Mouse (Mus musculus): ENCODE measurements around the gene Cast. TPM values are rescaled to one million over a fixed set of nuclear protein-coding genes. Genes with fewer than 3 reads are reported as not detected.
A peak's percentile ranks its signal among the peaks of the same experiment; 100 is the strongest.

The Cast gene
- total RNA-seq (2021) = 1 to 10 TPM; 6.1 to 7.8 TPM
- long read RNA-seq, partial matches to known transcripts = 1 of 5 reads
- long read RNA-seq, other reads (novel, unspliced or antisense) = 4 of 5 reads

DNA sequence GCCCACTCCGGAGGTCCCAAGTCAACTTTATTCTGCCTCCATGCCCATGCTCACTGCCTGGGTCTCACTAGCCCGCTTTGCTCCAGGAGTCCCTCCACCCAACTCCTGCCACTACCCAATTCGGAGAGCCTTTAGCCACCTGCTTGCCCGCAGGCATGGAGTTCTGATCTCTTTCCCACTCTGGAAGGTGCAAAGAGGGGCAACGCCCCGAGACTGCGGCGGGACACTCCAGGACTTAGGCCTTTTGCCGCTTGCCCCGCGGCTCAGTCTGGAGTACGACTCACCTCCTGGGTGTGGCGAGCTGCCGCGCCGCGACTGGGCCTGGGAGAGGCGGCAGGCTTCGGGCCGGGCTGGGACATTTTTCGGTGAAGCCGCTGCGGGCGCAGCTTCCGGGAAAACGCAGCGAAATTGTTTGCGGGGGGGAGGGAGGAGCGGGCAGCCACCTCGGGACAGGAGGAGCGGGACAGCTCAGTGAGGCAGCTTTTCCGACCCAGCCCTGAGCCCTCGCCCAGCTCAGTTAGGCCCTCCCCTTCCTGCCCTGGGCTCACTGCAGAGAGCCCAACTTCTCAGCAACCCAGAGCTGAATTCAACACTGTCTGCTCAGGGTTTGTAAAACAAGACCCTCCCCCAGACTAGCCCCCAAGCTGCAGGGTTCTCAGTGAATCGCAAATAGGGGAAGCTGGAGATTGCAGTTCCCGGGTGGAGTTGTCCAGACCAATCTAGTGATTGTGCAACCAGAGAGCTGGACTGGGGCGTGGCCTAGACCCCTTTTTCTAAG lies at the start of gene Cast:
Gene Cast (minus strand): TSS at position 659 of the 778 bp plus-strand sequence.
- DNase-seq (ENCODE audit: low spot score in 2 of 2) = peak; percentile 10 to 16

DNA sequence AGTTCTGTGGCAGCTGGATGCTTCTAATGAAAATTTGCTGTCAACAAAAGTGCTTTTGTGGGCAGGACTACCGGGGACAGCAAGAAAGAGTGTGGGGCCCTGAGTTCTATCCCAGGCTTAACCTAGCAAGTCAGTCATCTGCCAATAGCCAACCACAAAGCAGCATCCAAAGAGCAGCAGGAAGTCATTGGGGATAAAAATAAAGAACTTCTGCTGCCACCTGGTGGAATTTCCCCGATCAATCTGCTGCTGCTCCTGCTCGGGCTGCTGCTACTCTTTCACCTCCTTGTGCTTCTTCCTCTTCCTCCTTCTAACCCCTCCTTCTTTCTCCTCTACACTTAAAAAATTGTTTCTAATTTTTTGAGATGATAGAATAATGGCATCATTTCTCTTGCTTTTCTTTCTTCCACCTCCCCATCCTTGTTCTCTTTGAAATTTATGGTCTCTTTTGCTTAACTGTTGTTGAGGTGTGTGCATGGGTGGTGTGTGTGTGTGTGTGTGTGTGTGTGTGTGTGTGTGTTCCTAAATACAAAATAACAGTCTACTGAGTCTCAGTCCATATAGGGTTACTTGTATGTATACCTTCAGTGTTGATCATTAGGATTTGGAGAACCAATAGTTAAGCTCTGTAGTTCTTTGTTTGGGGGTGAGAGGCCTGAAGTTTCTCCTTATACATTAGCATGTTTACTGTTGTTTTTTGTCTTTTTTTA lies 45.9 kb upstream of the Cast start:
- DNase-seq (ENCODE audit: low spot score in 2 of 2) = peak; percentile 69 to 77

DNA sequence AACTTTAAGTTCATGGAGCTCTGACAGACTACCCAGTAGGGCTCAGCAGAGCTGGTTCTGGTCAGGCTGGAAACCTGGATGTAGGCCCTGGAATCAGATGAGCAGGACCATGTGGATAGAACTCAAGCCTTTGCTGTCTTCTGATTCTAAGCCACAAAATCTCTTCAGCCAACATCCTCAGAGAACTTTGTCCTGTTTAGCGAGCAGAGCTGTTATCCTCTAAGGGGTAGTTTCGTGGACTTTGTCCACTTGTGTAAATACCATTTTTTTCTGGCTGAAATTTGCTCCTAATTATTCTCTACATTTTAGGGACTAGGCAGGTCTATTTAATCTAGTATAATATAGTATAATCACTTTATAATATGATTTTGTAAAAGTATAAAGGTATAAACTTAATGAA lies 42.2 kb upstream of the Cast start:
- DNase-seq (ENCODE audit: low spot score in 2 of 2) = no peak

- no peak for DNase-seq (ENCODE audit: low spot score in 2 of 2)
Measured at GRCm38 (mm10) chr13:74845886-74846285, 37.3 kb upstream of the Cast start.

- DNase-seq (ENCODE audit: low spot score in 2 of 2) = no peak
Measured at GRCm38 (mm10) chr13:74834543-74834942, 25.9 kb upstream of the Cast start.

DNA sequence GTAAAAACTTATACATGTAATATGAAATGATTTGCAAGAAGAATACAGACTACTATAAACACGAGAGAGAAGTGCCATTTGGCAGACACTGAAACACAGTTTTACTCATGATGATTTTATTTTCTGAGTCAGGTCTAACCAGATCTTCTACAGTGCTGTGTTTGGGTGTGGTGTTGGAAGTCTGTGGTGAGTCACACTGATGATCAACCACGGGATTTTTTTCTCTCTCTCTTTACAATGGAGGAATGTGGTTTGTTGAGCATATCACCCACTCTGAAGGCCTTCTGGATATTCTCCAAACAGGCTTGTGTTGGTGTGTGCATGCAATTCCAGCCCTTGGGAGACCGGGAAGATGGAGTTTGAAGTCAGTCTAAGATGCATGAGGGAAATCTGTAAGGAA lies 13.5 kb upstream of the Cast start:
- DNase-seq (ENCODE audit: low spot score in 2 of 2) = no peak

DNA sequence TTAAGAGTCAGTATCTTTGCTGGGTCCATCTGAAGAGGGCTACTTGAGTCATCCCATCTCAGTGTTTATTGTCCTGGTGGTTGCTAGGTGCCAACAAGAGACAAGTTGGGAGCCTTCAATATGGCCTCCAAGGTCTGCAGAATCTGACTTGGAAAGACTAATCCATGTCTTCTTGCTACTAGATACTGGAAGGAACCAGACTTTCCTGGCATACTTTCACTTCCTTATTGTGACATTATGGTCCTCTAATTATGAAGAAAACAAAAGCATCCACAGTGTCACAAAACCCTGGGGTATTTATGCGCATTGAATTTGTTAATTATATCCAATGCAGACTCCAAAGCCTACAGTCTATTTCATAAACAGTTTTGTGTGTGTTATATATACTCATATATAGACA lies 7.1 kb upstream of the Cast start:
- no peak for DNase-seq (ENCODE audit: low spot score in 2 of 2)

GRCm38 (mm10) chr13:74807446-74808151 lies 1.0 kb downstream of the Cast start:
- peak; percentile 2 to 15 for DNase-seq (ENCODE audit: low spot score in 2 of 2)

DNA sequence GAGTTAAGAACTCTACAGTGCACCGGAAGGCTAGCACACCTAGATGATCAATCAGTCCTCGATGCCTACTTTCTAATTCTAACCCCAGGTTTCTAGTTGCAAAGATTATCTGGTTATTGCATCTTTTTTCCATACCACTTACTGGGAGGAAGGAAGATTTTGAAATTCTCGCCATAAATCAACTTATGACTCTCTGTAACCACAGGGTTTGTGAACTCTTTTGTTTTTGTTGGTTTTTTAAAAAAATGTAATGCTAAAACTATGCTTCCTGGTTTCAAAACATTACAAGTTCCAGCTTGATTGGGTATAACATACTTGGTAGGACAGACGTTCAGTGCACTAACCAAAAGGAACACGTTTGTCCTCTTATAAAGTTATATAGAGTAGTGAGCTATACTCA lies 1.7 kb downstream of the Cast start:
- DNase-seq (ENCODE audit: low spot score in 2 of 2) = no peak

DNA sequence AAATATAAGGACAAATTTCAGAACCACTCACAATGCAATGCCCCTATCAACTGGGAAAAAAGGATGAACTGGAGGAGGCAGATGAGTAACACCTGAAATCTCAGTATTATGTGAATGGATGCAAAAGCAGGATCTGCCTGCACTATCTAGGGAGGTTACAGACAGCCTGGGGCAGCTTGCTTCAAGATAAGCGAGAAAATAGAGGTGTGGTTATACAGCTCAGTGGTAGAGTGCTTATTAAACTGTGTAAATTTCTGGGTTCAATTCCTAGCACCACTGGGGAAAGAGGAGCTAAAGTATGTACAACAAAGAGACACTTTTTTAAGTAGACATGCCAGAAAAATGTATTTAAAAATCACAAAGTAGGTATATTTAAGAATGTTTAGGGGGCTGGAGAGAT lies 14.2 kb downstream of the Cast start:
- DNase-seq (ENCODE audit: low spot score in 2 of 2) = no peak

- DNase-seq (ENCODE audit: low spot score in 2 of 2) = no peak
Measured at GRCm38 (mm10) chr13:74787681-74788080, 20.9 kb downstream of the Cast start.

DNA sequence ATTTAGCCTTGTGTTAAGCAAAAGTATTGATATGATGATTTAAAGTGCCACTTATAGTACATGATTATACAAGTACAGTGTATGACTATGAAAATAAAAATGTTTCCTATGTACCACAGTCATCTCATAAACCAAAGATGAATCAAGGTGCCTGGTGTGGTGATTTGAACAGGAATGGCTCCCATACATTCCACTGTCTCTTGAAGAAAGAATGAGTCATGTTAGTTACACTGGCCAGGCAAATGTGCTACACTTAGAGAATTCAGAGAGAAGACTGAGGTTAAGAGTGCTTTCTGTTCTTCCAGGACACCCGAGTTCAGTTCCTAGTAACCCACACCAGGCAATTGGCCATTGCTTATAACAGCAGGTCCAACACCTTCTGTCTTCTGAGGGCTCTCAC lies 36.5 kb downstream of the Cast start:
- no peak for DNase-seq (ENCODE audit: low spot score in 2 of 2)

- DNase-seq (ENCODE audit: low spot score in 2 of 2) = peak; percentile 53 to 59
Measured at GRCm38 (mm10) chr13:74770480-74770879, 38.1 kb downstream of the Cast start.

DNA sequence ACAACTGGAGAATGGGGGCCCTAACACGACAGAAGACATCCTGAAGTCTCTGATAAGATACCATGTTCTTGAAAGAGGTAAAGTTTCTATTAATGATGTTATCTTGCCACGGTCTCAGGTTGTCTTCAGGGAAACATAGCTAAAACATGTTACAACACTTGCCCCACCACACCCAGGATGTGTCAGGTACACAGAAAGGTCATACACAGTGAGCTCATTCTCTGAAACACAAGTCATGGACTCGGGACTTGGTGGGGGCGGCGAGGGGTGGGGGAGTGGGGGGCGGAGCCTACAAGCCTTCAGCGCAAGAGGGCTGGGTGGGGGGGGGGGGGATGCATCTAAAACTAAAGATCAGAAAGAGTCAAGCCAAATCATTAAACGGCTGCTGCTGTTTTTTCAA lies 38.7 kb downstream of the Cast start:
- DNase-seq (ENCODE audit: low spot score in 2 of 2) = no peak

- DNase-seq (ENCODE audit: low spot score in 2 of 2) = no peak
Measured at GRCm38 (mm10) chr13:74767186-74767585, 41.4 kb downstream of the Cast start.

DNA sequence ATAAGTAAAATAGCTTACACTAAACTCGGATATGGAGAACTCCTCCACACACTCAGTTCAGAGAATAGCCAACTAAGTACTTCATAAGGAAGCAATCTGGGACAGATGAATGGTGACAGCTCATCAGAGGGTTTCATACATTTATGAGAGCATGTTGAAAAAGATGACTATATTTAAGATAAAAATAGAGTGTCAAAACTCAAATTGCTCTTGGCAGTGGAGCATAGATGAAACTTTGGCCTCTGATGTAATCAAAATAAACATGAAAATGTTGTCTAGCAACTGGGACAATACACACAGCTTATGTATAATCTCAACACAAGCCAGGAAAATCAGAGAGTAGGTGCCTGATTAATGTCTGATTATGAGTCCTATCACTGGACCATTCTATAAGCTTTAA lies 45.9 kb downstream of the Cast start:
- DNase-seq (ENCODE audit: low spot score in 2 of 2) = no peak

- DNase-seq (ENCODE audit: low spot score in 2 of 2) = no peak
Measured at GRCm38 (mm10) chr13:74759152-74759551, 49.5 kb downstream of the Cast start.

- DNase-seq (ENCODE audit: low spot score in 2 of 2) = no peak
Measured at GRCm38 (mm10) chr13:74743219-74743618, 65.4 kb downstream of the Cast start.

DNA sequence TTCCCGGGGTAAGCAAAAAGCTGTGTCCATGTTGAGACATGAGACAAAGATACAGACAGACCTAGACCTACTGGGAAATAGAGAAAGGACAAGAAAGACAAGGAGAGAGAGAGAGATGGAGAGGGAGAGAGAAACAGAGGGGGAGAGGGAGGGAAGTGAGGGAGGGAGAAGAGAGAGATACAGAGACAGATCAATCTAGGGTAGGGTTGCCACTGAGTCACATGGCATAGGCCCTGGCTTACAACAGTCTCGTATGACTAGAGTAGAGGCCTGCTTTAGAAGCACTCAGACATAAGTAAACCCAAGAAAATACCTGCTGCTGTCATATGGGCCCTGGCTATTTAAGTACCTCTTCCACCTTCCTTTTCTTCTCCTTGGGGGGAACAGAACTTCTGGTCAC lies 72.2 kb downstream of the Cast start:
- DNase-seq (ENCODE audit: low spot score in 2 of 2) = no peak

DNA sequence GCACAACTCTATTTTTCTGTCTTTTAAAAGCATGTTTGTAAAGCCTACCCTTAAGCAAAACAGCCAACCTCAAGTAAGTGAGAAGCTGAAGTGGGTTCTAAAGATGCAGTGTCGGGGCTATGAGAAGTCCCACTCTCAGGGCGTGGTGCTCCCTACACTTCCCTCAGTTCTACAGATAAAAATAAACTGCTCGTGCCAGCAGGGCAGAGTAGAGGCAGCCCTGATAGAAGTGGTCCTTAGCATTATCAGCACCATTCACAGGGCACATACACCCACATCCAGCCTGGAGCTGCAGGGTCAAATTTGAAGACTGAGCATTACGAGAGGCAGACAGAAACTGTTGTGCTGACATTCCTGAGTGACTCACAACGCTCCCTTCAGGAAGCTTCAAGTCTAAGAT lies 72.8 kb downstream of the Cast start:
- no peak for DNase-seq (ENCODE audit: low spot score in 2 of 2)

- DNase-seq (ENCODE audit: low spot score in 2 of 2) = no peak
Measured at GRCm38 (mm10) chr13:74733726-74734125, 74.9 kb downstream of the Cast start.

DNA sequence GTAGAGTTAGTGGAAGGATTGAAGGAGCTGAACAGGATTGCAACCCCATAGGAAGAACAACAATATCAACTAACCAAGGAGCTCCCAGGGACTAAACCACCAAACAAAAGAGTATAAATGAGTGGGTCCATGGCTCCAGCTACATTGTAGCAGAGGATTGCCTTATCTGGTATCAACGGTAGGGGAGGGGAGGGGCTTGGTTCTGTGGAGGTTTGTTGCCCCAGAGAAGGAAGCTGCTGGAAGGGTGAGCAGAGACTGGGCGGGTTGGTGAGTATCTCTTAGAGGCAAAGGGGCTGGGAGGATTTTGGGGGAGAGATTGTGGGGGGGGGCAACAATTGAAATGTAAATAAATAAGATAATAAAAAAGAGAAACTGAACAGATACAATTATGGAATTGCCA lies 89.6 kb downstream of the Cast start:
- DNase-seq (ENCODE audit: low spot score in 2 of 2) = no peak

All from layer of hippocampus, postnatal 10 days (tissue).